Mouse (Mus musculus) midbrain, embryonic 12.5 days (tissue): ENCODE data around the gene Slc29a1. TPM values are rescaled to one million over a fixed set of nuclear protein-coding genes. Genes with fewer than 3 reads are reported as not detected.

Source experiments
- ATAC-seq: fragments of 200-750 bp; cut with Nextera tagmentation; 2 replicates; pipeline ENCODE4 v1.8.0; 2017; ENCODE audit warnings: low read depth, moderate TSS enrichment, moderate library complexity; ENCODE audit not compliant: low FRiP score
- H3K27ac ChIP-seq: fragments of 300-500 bp; sonication (generic); replicated peaks from 2 replicates; pipeline ENCODE4 v1.5.1; 2016; ENCODE audit warnings: mild to moderate bottlenecking
- H3K27me3 ChIP-seq: fragments of 300-500 bp; sonication (generic); 2 replicates; pipeline ENCODE4 v1.6.1; 2016; ENCODE audit warnings: mild to moderate bottlenecking
- H3K36me3 ChIP-seq: fragments of 300-500 bp; sonication (generic); 2 replicates; pipeline ENCODE4 v1.6.1; 2016
- H3K4me1 ChIP-seq: fragments of 300-500 bp; sonication (generic); 2 replicates; pipeline ENCODE4 v1.6.1; 2016
- H3K4me2 ChIP-seq: fragments of 300-500 bp; sonication (generic); replicated peaks from 2 replicates; pipeline ENCODE4 v1.6.1; 2016; ENCODE audit warnings: mild to moderate bottlenecking, moderate library complexity
- H3K4me3 ChIP-seq: fragments of 300-500 bp; sonication (generic); 2 replicates; pipeline ENCODE4 v1.5.1; 2016; ENCODE audit warnings: mild to moderate bottlenecking
- H3K9ac ChIP-seq: fragments of 300-500 bp; sonication (generic); replicated peaks from 2 replicates; pipeline ENCODE4 v1.6.1; 2016; ENCODE audit warnings: mild to moderate bottlenecking, moderate library complexity
- H3K9me3 ChIP-seq: fragments of 300-500 bp; sonication (generic); 2 replicates; pipeline ENCODE4 v1.6.1; 2016; ENCODE audit warnings: mild to moderate bottlenecking
- WGBS: fragments of 180-500 bp; shearing (Covaris S2); methylation state at CpG from one replicate; pipeline ENCODE4 v1.1.7; 2016; 5-methylcytosine and 5-hydroxymethylcytosine counted together
- polyA plus RNA-seq: library from polyadenylated mRNA; unstranded; fragments of >200 nt; fragmentation: Nextera tagmentation; extraction: Ambion mirVana; gene quantifications from 2 replicates; pipeline ENCODE4 v1.2.1, GENCODE M21; 2016

The Slc29a1 gene
- polyA plus RNA-seq, 1 experiment from 2014 or later, result 40.1 TPM

DNA sequence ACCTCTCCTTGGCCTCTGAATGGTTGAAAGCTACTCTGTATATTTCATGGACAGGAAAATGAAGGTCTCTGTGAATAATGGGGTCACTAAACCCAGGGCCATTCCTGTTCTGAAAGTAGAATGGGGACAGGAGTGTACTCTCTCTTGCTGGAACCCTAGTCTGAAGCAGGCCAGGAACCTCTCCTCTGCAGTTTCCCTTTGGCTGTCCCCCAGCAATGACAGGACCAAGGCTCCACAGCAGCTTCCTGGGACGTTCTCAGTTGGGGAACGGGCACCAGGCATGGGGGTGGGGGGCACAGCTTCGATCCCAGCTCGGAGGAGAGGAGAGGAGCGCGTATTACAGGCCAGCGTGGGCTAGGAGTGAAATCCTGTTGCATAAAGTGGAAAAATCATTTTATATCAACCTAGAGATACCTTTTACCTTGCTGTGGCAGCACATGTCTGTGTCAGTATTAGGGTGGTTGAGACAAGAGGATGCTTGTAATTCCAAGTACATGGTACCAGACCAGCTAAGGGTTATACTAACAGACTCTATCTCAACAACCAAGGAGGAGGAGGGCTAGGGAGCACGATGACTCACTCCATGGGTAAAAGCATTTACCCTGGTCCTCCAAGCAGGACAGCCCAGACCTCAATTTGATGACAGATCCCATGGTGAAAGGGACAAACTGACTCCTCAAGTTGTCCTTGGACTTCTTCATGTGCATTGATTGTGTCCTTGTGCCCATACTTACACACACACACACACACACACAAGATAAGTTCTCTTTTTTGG, 24.1 kb downstream of the Slc29a1 start:
- peaks cover 15% of the 10 kb centered on the region for H3K36me3 ChIP-seq
- no peaks in the 10 kb centered on the region for H3K27me3 ChIP-seq
- H3K9me3 ChIP-seq, result no peaks in the 10 kb centered on the region
- H3K4me2 ChIP-seq, result no peak overlapping the region
- peak overlapping the region; percentile 99; the same call in 1 of the 2 replicates for H3K9ac ChIP-seq
- H3K27ac ChIP-seq, result peak overlapping the region; percentile 95; the same call in 1 of the 2 replicates
- peaks cover 25% of the 10 kb centered on the region for H3K4me1 ChIP-seq
- no peak overlapping the region for H3K4me3 ChIP-seq
- ATAC-seq, result no peak
- WGBS, result 94% methylated on average over 8 of the region's 8 CpGs

DNA sequence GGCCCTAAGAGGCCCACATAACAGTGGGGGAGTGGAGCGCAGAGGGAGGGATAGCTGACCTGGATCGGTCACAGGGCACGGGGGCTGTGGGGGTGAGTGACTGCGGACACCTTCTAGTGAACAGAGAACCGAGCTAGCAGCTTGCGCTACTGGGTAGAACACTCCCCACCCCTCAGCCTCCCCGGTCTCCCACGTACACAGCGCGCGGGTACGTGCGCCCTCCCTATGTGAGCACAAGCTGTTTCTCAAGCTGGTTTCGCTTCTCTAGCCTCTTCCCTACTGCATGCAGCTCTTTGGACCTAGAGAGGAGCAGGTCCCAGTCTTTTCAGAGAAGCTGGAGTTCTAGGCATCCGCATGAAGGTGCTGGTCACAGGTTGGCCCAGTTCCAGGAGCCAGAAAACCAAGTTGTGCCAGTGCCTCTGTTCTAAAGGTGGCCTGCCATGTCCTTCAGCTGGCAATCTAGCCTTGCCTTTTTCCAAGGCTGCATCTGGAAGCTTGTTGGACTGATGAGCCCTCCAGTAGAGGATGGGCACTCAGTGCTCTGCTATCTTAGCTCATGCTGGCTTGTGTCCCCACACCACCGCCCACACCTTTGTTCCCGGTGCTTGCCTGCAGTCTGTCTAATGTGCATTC, 25.2 kb downstream of the Slc29a1 start:
- peak; percentile 44 for ATAC-seq
- peak overlapping the region; percentile 78 for H3K4me2 ChIP-seq
- WGBS, result 5% methylated on average over 17 of the region's 17 CpGs
- peak overlapping the region; percentile 99 for H3K4me3 ChIP-seq
- no peaks in the 10 kb centered on the region for H3K27me3 ChIP-seq
- peaks cover 25% of the 10 kb centered on the region for H3K4me1 ChIP-seq
- peak overlapping the region; percentile 95 for H3K27ac ChIP-seq
- H3K36me3 ChIP-seq, result peaks cover 25% of the 10 kb centered on the region
- H3K9ac ChIP-seq, result peak overlapping the region; percentile 99
- H3K9me3 ChIP-seq, result no peaks in the 10 kb centered on the region

GRCm38 (mm10) chr17:45573780-45574123, 25.7 kb downstream of the Slc29a1 start:
- Histone ChIP-seq H3K36me3 (peaks cover 30% of the 10 kb centered on the region), H3K9ac (peak overlapping the region; percentile 99), H3K27me3 (no peaks in the 10 kb centered on the region), H3K9me3 (no peaks in the 10 kb centered on the region), H3K27ac (peak overlapping the region; percentile 95), H3K4me2 (peak overlapping the region; percentile 78), H3K4me1 (peaks cover 29% of the 10 kb centered on the region), H3K4me3 (peak overlapping the region; percentile 99)
- peak; percentile 59 for ATAC-seq
- 0% methylated on average over 18 of the region's 18 CpGs for WGBS

DNA sequence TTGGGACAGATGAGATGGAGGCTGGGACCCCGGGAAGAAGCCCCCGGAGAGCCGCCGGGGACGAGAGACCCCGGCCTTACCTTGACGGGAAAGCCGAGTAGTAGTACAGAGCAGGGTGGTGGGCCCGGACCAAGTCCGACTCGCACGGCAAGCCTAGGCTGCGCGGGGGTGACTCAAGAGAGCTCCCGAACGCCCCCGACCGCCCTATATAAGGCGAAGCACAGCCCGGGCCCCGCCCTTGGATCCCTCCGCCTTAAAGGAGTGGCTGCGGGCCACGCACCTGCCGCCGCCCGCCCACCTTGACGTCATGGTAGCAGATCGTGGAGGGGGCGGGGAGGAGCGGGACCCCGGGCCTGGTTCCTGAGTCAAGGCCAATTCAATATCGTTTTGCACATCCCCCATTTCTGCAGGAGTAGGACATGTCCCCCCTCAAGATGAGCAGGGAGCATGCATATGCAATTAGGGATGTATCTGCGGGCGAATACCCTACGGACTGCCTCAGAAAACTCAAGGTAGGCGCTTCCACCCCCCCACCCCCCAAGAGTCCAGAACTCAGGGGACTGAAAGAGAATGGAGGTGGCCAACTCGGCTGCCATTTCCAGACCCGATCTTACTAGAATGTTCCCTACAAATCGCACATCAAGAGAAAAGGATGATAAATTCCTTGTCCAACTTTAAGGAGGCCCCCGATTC, 26.2 kb downstream of the Slc29a1 start, which contains the start of gene Hsp90ab1:
Hsp90ab1 (minus strand) TSS at position 185 of the 693 bp plus-strand sequence.
- Histone ChIP-seq H3K4me2 (peak within 1 kb of the TSS; percentile 78), H3K36me3 (peaks cover 36% of the 10 kb centered on the region), H3K9me3 (no peaks in the 10 kb centered on the region), H3K4me3 (peak within 1 kb of the TSS; percentile 99), H3K27me3 (no peaks in the 10 kb centered on the region), H3K4me1 (peaks cover 34% of the 10 kb centered on the region), H3K27ac (peak within 1 kb of the TSS; percentile 95), H3K9ac (peak within 1 kb of the TSS; percentile 99)
- WGBS, result under 1% methylated on average over 41 of the region's 41 CpGs
- ATAC-seq, result peak; percentile 86

GRCm38 (mm10) chr17:45572103-45573086, 27.0 kb downstream of the Slc29a1 start:
- Histone ChIP-seq H3K27ac (peak overlapping the region; percentile 95), H3K9ac (peak overlapping the region; percentile 99), H3K4me1 (peaks cover 34% of the 10 kb centered on the region), H3K9me3 (no peaks in the 10 kb centered on the region), H3K36me3 (peaks cover 44% of the 10 kb centered on the region), H3K27me3 (no peaks in the 10 kb centered on the region), H3K4me3 (peak overlapping the region; percentile 99), H3K4me2 (peak overlapping the region; percentile 78)
- peak; percentile 61 for ATAC-seq
- WGBS, result under 1% methylated on average over 57 of the region's 57 CpGs

- no peak overlapping the region for H3K4me2 ChIP-seq
- H3K9me3 ChIP-seq, result no peaks in the 10 kb centered on the region
- WGBS, result 80% methylated on average over 4 of the region's 4 CpGs
- H3K4me1 ChIP-seq, result peaks cover 44% of the 10 kb centered on the region
- H3K27ac ChIP-seq, result no peak overlapping the region
- ATAC-seq, result no peak
- H3K4me3 ChIP-seq, result no peak overlapping the region
- H3K9ac ChIP-seq, result no peak overlapping the region
- no peaks in the 10 kb centered on the region for H3K27me3 ChIP-seq
- peaks cover 62% of the 10 kb centered on the region for H3K36me3 ChIP-seq
Measured at GRCm38 (mm10) chr17:45569999-45570398, 29.4 kb downstream of the Slc29a1 start.

GRCm38 (mm10) chr17:45568990-45569389, 30.4 kb downstream of the Slc29a1 start:
- no peak overlapping the region for H3K4me3 ChIP-seq
- WGBS, result 88% methylated on average over 12 of the region's 12 CpGs
- 0 out of 2 replicates have a peak overlapping the region, but pooled peaks have one; percentile 15 for H3K27ac ChIP-seq
- no peaks in the 10 kb centered on the region for H3K27me3 ChIP-seq
- no peak for ATAC-seq
- peaks cover 62% of the 10 kb centered on the region for H3K36me3 ChIP-seq
- H3K4me1 ChIP-seq, result peaks cover 42% of the 10 kb centered on the region
- no peaks in the 10 kb centered on the region for H3K9me3 ChIP-seq
- H3K4me2 ChIP-seq, result no peak overlapping the region
- no peak overlapping the region for H3K9ac ChIP-seq

DNA sequence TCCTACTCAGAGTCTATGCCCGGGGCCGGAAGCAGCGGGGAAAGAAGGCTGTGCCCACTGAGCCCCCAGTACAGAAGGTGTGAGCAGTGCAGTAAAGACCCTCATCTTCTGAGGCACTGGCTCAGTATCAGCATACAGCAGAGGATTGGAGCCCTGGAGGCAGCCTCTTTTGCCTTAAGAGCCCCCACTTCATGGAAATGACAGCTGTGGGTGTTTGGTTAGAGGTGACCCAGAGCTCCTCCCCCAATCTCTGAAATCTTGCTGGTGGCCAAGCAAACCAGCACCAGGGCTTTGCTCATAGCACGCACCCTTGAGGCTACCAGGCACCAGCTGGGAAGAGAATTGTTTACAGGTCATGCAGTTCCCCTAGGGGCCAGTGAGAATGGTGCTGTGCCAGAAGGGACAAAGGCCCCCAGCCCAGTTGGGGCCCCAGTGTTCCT, 32.2 kb downstream of the Slc29a1 start:
- Histone ChIP-seq H3K4me1 (peaks cover 41% of the 10 kb centered on the region), H3K9me3 (no peaks in the 10 kb centered on the region), H3K27ac (peak overlapping the region; percentile 64), H3K9ac (no peak overlapping the region), H3K4me2 (no peak overlapping the region), H3K27me3 (no peaks in the 10 kb centered on the region), H3K36me3 (peaks cover 62% of the 10 kb centered on the region), H3K4me3 (no peak overlapping the region)
- no peak for ATAC-seq
- 30% methylated on average over 4 of the region's 4 CpGs for WGBS

DNA sequence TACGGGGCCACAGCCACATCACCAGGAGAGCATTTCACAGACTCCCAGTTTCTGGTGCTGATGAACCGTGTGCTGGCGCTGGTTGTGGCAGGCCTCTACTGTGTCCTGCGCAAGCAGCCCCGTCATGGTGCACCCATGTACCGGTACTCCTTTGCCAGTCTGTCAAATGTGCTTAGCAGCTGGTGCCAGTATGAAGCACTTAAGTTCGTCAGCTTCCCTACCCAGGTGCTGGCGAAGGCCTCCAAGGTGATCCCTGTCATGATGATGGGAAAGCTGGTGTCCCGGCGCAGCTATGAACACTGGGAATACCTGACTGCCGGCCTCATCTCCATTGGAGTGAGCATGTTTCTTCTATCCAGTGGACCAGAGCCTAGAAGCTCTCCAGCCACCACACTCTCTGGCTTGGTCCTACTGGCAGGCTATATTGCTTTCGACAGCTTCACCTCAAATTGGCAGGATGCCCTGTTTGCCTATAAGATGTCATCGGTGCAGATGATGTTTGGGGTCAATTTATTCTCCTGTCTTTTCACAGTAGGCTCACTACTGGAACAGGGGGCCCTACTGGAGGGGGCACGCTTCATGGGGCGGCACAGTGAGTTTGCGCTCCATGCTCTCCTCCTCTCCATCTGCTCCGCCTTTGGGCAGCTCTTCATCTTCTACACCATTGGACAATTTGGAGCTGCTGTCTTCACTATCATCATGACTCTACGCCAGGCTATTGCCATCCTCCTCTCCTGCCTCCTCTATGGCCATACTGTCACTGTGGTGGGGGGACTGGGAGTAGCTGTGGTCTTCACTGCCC, 32.8 kb downstream of the Slc29a1 start:
- 73% methylated on average over 18 of the region's 18 CpGs for WGBS
- Histone ChIP-seq H3K36me3 (peaks cover 60% of the 10 kb centered on the region), H3K4me2 (no peak overlapping the region), H3K9me3 (no peaks in the 10 kb centered on the region), H3K4me1 (peaks cover 37% of the 10 kb centered on the region), H3K9ac (no peak overlapping the region), H3K4me3 (no peak overlapping the region; the same call in 1 of the 2 replicates), H3K27ac (peak overlapping the region; percentile 64), H3K27me3 (no peaks in the 10 kb centered on the region)
- ATAC-seq, result no peak

DNA sequence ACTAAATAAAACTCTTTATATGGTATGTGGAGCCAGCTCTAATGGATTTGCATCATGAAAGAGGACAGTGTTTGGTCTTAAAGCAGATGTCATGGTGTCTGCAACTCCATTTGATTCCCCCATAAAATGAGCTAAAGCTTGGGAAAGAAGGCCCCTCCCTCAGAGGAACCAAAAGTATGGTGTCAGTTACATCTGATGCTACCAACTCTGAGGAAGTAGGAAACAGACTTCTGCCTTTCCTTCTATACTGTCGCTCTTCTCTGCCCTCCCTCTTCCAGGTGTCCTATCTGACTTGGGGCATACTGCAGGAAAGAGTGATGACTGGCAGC, 33.4 kb downstream of the Slc29a1 start:
- WGBS, result 95% methylated on average over 1 of the region's 1 CpGs
- no peak for ATAC-seq

More for the DNA sequence above, 33.4 kb downstream of the Slc29a1 start:
- H3K9me3 ChIP-seq, result no peaks in the 10 kb centered on the region
- no peak overlapping the region for H3K4me2 ChIP-seq
- H3K4me1 ChIP-seq, result peaks cover 32% of the 10 kb centered on the region
- H3K36me3 ChIP-seq, result peaks cover 55% of the 10 kb centered on the region
- no peaks in the 10 kb centered on the region for H3K27me3 ChIP-seq
- no peak overlapping the region for H3K4me3 ChIP-seq
- H3K9ac ChIP-seq, result no peak overlapping the region
- H3K27ac ChIP-seq, result 0 out of 2 replicates have a peak overlapping the region, but pooled peaks have one; percentile 15
